Mouse (Mus musculus) heart, embryonic 15.5 days (tissue): ENCODE results near the gene Wbp1. TPM values are rescaled to one million over a fixed set of nuclear protein-coding genes. Genes with fewer than 3 reads are reported as not detected.
A peak's percentile ranks its signal among the peaks of the same experiment; 100 is the strongest.

Experiments
- ATAC-seq: fragments of 200-750 bp; cut with Nextera tagmentation; replicated peaks from 2 replicates; pipeline ENCODE4 v1.8.0; 2017; ENCODE audit warnings: low read depth, moderate TSS enrichment; ENCODE audit not compliant: insufficient number of reproducible peaks, insufficient read depth, low FRiP score
- H3K27ac ChIP-seq: fragments of 300-500 bp; sonication (generic); 2 replicates; pipeline ENCODE4 v1.5.1; 2015; ENCODE audit warnings: mild to moderate bottlenecking, inconsistent platforms
- H3K27me3 ChIP-seq: fragments of 300-500 bp; sonication (generic); 2 replicates; pipeline ENCODE4 v1.6.1; 2015; ENCODE audit warnings: inconsistent platforms
- H3K36me3 ChIP-seq: fragments of 300-500 bp; sonication (generic); 2 replicates; pipeline ENCODE4 v1.6.1; 2015; ENCODE audit warnings: mild to moderate bottlenecking, inconsistent platforms
- H3K4me1 ChIP-seq: fragments of 300-500 bp; sonication (generic); replicated peaks from 2 replicates; pipeline ENCODE4 v1.6.1; 2015; ENCODE audit warnings: inconsistent platforms
- H3K4me2 ChIP-seq: fragments of 300-500 bp; sonication (generic); 2 replicates; pipeline ENCODE4 v1.6.1; 2015; ENCODE audit warnings: inconsistent platforms, mild to moderate bottlenecking, moderate library complexity
- H3K4me3 ChIP-seq: fragments of 300-500 bp; sonication (generic); 2 replicates; pipeline ENCODE4 v1.5.1; 2015; ENCODE audit warnings: mild to moderate bottlenecking, inconsistent platforms
- H3K9ac ChIP-seq: fragments of 300-500 bp; sonication (generic); 2 replicates; pipeline ENCODE4 v1.6.1; 2015; ENCODE audit warnings: mild to moderate bottlenecking, inconsistent platforms
- H3K9me3 ChIP-seq: fragments of 300-500 bp; sonication (generic); replicated peaks from 2 replicates; pipeline ENCODE4 v1.6.1; 2016; ENCODE audit warnings: inconsistent platforms
- WGBS: fragments of 180-500 bp; shearing (Covaris S2); methylation state at CpG from one replicate; pipeline ENCODE4 v1.1.7; 2015; ENCODE audit warnings: mixed read lengths; 5-methylcytosine and 5-hydroxymethylcytosine counted together
- microRNA counts: library from miRNA; unstranded; fragments of <30 nt; microRNA quantifications from one replicate; lab custom pipeline; 2016
- microRNA-seq: library from miRNA; unstranded; fragments of <30 nt; microRNA quantifications from one replicate; pipeline ENCODE4, GENCODE M21; 2016
- polyA plus RNA-seq: library from polyadenylated mRNA; unstranded; fragments of >200 nt; fragmentation: Nextera tagmentation; extraction: Ambion mirVana; gene quantifications from 2 replicates; pipeline ENCODE4 v1.2.1, GENCODE M21; 2015

The Wbp1 gene
- polyA plus RNA-seq, 1 experiment from 2014 or later = 81.9 TPM

DNA sequence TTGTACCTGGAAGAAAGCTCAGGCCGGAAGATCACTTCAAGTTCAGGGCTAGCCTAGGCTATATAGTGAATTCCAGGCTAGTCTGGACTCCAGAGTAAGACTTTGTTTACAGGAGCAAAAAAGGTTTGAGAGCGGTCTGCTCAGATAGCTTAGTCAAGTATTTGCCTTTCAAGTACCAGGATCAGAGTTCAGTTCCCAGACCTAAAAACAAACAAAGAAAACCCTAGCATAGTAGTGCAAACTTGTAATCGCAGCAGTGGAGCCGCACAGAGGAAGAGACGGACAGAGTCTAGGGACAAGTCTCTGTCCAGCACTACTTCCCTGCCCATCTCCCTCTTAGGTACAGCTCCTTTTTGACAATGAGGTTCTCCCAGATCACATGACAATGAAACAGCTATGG, 41.1 kb downstream of the Wbp1 start:
- WGBS = 92% methylated on average over 5 of the region's 5 CpGs
- H3K27me3 ChIP-seq = peaks cover 58% of the 10 kb centered on the region
- H3K27ac ChIP-seq = no peak overlapping the region
- H3K4me2 ChIP-seq = no peak overlapping the region
- H3K4me1 ChIP-seq = peaks cover 13% of the 10 kb centered on the region
- no peak for ATAC-seq
- H3K9ac ChIP-seq = no peak overlapping the region
- H3K36me3 ChIP-seq = peaks cover 14% of the 10 kb centered on the region
- H3K4me3 ChIP-seq = no peak overlapping the region
- no peaks in the 10 kb centered on the region for H3K9me3 ChIP-seq

DNA sequence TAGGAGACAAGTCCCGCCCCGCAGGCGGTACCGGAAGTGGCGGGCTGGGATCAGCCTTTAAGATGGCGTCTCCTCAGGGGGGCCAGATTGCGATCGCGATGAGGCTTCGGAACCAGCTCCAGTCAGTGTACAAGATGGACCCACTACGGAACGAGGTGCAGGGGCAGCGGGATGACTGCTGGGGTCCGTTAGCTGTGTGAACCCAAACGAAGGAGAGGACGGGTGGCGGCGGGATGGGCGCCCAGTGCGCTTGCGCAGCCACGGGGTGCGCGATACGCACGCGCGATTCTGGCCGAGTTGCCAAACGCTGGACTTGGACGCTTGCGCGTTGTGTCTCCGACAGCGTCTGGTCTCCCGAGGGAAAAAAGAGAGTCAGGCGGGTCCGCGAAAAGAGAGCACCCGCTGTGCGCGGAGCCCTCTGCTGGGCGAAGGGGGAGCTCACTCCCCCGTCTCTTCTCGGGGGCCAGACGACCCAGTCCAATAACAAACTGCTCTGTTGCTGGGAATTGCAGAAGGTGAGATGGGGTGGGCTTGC, 43.0 kb downstream of the Wbp1 start:
- peak overlapping the region; percentile 83 for H3K9ac ChIP-seq
- under 1% methylated on average over 46 of the region's 46 CpGs for WGBS
- peak overlapping the region; percentile 99 for H3K4me2 ChIP-seq
- peak overlapping the region; percentile 84 for H3K4me3 ChIP-seq
- peaks cover 14% of the 10 kb centered on the region for H3K36me3 ChIP-seq
- ATAC-seq = peak; percentile 92
- no peaks in the 10 kb centered on the region for H3K9me3 ChIP-seq
- peaks cover 58% of the 10 kb centered on the region for H3K27me3 ChIP-seq
- peak overlapping the region; percentile 86 for H3K27ac ChIP-seq
- peaks cover 13% of the 10 kb centered on the region for H3K4me1 ChIP-seq

DNA sequence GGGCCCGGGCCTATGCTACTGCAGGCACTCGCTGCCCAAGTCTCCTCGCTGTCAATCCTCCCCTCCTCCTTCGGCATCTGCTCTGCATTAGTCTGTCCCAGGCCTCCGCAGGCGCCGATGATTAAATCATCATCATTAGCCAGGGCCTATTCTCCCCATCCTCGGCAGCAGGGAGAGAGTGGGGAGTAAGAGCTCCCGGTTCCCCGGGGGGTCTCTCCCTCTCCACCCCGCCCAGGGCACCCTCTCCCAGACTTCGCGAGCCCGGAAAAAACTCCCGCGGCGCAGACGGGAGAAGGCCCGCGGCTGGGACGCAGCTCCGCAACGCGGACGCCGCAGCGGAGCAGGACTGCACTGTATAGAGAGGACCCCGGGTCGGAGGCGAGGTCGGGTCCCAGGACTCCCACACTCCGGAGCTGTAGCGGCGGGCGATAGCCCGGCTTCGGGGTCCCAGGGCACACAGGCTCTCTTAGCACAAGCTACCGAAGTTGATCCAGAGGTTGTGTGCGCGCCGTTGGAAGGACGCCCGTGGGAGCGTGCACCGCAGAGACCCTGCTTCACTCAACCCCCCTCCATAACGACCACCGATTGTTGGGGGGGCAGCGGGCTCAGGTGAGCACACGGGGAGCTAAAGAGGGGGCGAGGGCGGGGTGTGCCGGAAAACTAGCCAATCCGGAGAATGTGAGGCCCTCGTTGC, 43.6 kb downstream of the Wbp1 start, which contains the start of gene Pcgf1:
TSS of gene Pcgf1 (plus strand) at position 240 of the 694 bp plus-strand sequence.
- no peaks in the 10 kb centered on the region for H3K9me3 ChIP-seq
- peak within 1 kb of the TSS; percentile 86 for H3K27ac ChIP-seq
- peaks cover 14% of the 10 kb centered on the region for H3K36me3 ChIP-seq
- peak within 1 kb of the TSS; percentile 99 for H3K4me2 ChIP-seq
- H3K4me3 ChIP-seq = peak within 1 kb of the TSS; percentile 84
- ATAC-seq = peak; percentile 53
- WGBS = 1% methylated on average over 54 of the region's 54 CpGs
- H3K27me3 ChIP-seq = peaks cover 56% of the 10 kb centered on the region
- peaks cover 13% of the 10 kb centered on the region for H3K4me1 ChIP-seq
- H3K9ac ChIP-seq = peak within 1 kb of the TSS; percentile 83

DNA sequence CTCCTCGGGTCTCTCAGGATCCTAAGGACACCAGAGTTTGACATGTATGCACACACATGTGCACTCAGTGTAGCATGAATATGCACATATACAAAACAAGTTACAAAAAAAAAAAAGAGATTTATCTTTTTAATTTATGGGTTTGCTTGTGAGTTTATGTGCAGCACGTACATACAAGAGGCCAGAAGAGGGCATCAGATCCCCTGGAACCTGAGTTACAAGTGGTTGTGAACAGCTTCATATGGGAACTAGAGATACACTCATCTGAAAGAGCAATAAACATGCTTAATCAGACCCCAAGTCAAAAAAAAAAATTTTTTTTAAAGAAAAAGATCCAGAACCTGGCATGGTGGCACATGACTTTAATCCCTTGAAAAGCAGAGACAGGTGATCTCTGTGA, 46.4 kb downstream of the Wbp1 start:
- Histone ChIP-seq H3K9me3 (no peaks in the 10 kb centered on the region), H3K4me1 (peaks cover 26% of the 10 kb centered on the region), H3K4me3 (no peak overlapping the region), H3K36me3 (no peaks in the 10 kb centered on the region), H3K27ac (no peak overlapping the region), H3K27me3 (peaks cover 74% of the 10 kb centered on the region), H3K9ac (no peak overlapping the region), H3K4me2 (no peak overlapping the region)
- no peak for ATAC-seq
- WGBS = 8% methylated on average over 2 of the region's 2 CpGs

DNA sequence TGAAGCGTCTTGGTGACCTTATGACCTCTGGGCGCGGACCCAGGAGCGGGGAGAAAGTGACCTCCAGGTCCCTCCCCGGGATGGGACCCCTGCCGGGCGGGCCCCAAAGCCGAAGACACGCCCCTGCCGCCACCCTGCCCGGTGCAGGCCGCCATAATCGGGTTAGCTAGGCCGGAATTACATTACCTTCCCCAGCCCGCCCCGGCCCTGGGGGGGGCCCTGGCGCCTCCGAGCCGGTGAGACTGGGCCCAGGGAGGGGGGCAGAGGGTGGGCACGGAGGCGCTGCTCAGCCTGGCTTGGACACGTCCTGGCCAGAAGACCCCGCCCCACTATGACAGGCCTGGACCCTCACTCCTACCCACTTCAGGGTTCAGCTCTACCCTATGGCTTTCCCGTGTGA, 50.1 kb downstream of the Wbp1 start:
- H3K9me3 ChIP-seq = no peaks in the 10 kb centered on the region
- no peak overlapping the region for H3K4me2 ChIP-seq
- H3K9ac ChIP-seq = no peak overlapping the region
- H3K4me3 ChIP-seq = peak overlapping the region; percentile 10; the same call in 1 of the 2 replicates
- H3K27ac ChIP-seq = no peak overlapping the region
- H3K27me3 ChIP-seq = peaks cover 99% of the 10 kb centered on the region
- H3K36me3 ChIP-seq = no peaks in the 10 kb centered on the region
- peaks cover 30% of the 10 kb centered on the region for H3K4me1 ChIP-seq
- WGBS = 3% methylated on average over 22 of the region's 24 CpGs
- peak; percentile 61; the same call in 1 of the 2 replicates for ATAC-seq

DNA sequence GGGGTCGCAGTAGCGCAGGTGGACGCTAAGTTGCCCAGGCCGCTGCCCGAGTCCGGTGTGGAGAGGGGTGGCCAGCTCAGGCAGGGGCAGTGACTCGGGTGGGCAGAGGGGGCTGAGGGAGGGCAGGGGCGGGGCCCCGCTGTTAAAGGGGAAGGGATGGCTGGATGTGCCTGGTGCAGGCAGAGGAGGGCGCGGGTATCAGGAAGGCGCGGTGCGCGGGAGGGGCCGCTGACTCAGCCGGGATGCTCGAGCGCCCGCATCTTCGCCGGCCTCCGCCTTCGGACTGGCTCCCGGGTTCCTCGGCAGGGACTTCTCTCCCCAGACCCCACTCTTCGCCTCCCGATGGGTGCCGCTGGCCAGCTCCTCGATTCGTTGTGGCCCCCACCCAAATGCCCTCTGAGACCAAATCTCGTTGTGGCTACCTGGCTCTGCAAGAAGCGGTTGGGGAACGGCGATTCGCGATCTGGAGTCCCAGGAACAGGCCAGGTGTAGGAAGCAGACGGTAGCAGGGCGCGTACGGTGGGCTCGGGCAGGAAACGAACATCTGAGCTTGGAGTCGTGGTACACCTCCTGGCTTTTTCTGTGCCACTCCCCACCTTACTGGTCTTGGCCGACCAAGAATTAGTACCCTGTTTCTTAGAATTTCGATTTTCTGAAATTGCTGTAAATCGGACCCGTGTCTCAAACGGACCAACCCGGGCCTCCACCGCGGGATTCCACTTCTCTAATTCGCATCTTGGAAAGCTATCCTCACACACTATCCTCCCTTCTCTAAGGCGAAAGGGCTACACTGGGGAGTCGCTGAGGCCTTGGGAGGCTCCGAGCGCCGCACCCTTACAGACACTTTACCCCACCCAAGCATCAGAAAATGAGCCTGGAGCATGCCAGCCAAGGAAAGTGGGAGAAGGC, 50.8 kb downstream of the Wbp1 start:
- Histone ChIP-seq H3K27ac (no peak overlapping the region), H3K9me3 (no peaks in the 10 kb centered on the region), H3K4me2 (peak overlapping the region; percentile 45), H3K4me3 (peak overlapping the region; percentile 37), H3K36me3 (no peaks in the 10 kb centered on the region), H3K4me1 (peaks cover 30% of the 10 kb centered on the region), H3K9ac (no peak overlapping the region), H3K27me3 (peaks cover 99% of the 10 kb centered on the region)
- WGBS = 1% methylated on average over 55 of the region's 58 CpGs
- no peak; the same call in 1 of the 2 replicates for ATAC-seq

DNA sequence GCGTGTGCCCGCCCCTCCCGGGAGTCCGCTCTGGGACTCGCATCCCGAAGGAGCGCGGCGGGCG, 51.3 kb downstream of the Wbp1 start, which contains the start of gene Tlx2:
TSS of gene Tlx2 (minus strand) at position 47 of the 64 bp plus-strand sequence.
- H3K27ac ChIP-seq = no peak within 1 kb of the TSS
- H3K9me3 ChIP-seq = no peaks in the 10 kb centered on the region
- H3K4me2 ChIP-seq = peak within 1 kb of the TSS; percentile 57
- ATAC-seq = no peak
- peaks cover 30% of the 10 kb centered on the region for H3K4me1 ChIP-seq
- peaks cover 99% of the 10 kb centered on the region for H3K27me3 ChIP-seq
- WGBS = 2% methylated on average over 8 of the region's 10 CpGs
- H3K36me3 ChIP-seq = no peaks in the 10 kb centered on the region
- 0 out of 2 replicates have a peak within 1 kb of the TSS, but pooled peaks have one; percentile 14 for H3K9ac ChIP-seq
- H3K4me3 ChIP-seq = peak within 1 kb of the TSS; percentile 37

DNA sequence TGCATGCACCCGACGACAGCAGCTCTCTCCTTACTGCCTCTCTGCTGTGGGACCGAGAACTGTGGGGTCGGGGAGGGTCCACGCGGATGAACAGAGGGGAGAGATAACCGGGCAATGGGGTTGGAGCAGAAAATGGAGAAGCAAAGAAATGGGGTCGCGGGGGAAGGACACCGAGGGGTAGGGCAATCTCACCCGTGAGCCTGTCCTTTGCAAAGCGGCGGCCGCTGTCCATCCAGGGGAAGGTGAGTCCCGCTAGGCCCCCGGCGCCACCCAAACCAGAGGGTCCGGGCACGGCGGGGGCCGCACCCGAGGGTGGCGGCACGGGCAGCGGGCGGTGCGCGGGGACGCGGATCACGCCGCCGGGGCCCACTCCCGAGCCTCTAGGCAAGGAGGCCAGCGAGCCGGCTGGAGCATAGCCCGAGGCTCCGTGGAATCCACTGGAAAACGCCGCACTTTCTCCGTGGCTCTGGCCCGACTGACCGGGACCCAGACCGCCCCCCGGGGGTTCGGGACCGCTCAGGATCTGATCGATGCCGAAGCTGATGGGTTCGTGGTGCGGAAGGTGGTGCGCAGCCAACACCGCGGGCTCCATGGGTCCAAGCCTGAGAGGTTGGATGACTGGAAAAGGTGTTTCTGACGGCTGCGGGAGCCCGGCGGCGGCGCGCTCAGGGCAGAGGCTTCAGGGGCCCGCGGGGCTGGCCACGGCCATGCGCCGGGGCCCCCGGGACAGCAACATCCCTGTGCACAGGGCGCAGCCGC, 51.7 kb downstream of the Wbp1 start:
- 1% methylated on average over 69 of the region's 69 CpGs for WGBS
- H3K27ac ChIP-seq = no peak overlapping the region
- no peaks in the 10 kb centered on the region for H3K36me3 ChIP-seq
- H3K4me2 ChIP-seq = peak overlapping the region; percentile 45
- no peaks in the 10 kb centered on the region for H3K9me3 ChIP-seq
- peaks cover 99% of the 10 kb centered on the region for H3K27me3 ChIP-seq
- H3K4me3 ChIP-seq = peak overlapping the region; percentile 37
- 0 out of 2 replicates have a peak overlapping the region, but pooled peaks have one; percentile 14 for H3K9ac ChIP-seq
- ATAC-seq = peak; percentile 44; the same call in 1 of the 2 replicates
- H3K4me1 ChIP-seq = peaks cover 30% of the 10 kb centered on the region

MicroRNAs encoded within 50 kb of the gene (microRNA counts, 519-probe panel; counts per million panel counts)
- 1,589 counts per million, percentile 9 among the panel's probes with 10 or more counts for microRNA mmu-miR-3470a+mmu-miR-3470b (lab: Ali Mortazavi, UCI)

Small RNAs within 50 kb of the gene (microRNA-seq; reads per million reads assigned to microRNA genes)
- not detected for gene Mir3470a

Other genes starting within 250 kb of the Wbp1 start
- 0.37 and 1.1 TPM in 2 replicates for gene Sema4f, start 181.8 kb downstream of the Wbp1 start, polyA plus RNA-seq
- 0.57 and 1.0 TPM in 2 replicates for gene M1ap, start 174.7 kb downstream of the Wbp1 start, polyA plus RNA-seq
- 7.1 and 10.8 TPM in 2 replicates for gene Dok1, start 88.1 kb downstream of the Wbp1 start, polyA plus RNA-seq
- gene Loxl3, start 87.4 kb downstream of the Wbp1 start, polyA plus RNA-seq = 7.5 and 11.9 TPM in 2 replicates
- gene Aup1, start 67.0 kb downstream of the Wbp1 start, polyA plus RNA-seq = 110 and 136 TPM in 2 replicates
- 71.2 and 83.4 TPM in 2 replicates for gene Htra2, start 66.3 kb downstream of the Wbp1 start, polyA plus RNA-seq
- gene Dqx1, start 63.7 kb downstream of the Wbp1 start, polyA plus RNA-seq = 0.28 and 1.1 TPM in 2 replicates
- gene Tlx2, start 51.3 kb downstream of the Wbp1 start, polyA plus RNA-seq = 0.37 and 1.5 TPM in 2 replicates
- 13.8 and 18.6 TPM in 2 replicates for gene Pcgf1, start 43.7 kb downstream of the Wbp1 start, polyA plus RNA-seq
- gene Lbx2, start 35.2 kb downstream of the Wbp1 start, polyA plus RNA-seq = 0.42 and 0.48 TPM in 2 replicates
- gene Ccdc142, start 20.0 kb downstream of the Wbp1 start, polyA plus RNA-seq = 2.3 and 2.4 TPM in 2 replicates
- 1.9 and 2.6 TPM in 2 replicates for gene Gm42688, start 19.9 kb downstream of the Wbp1 start, polyA plus RNA-seq
- 136 and 164 TPM in 2 replicates for gene Mrpl53, start 12.5 kb downstream of the Wbp1 start, polyA plus RNA-seq
- gene Mogs, start 6.1 kb downstream of the Wbp1 start, polyA plus RNA-seq = 17.6 and 27.8 TPM in 2 replicates
- 7.4 and 9.2 TPM in 2 replicates for gene Ino80b, start 3.9 kb upstream of the Wbp1 start, polyA plus RNA-seq
- 19.3 and 26.2 TPM in 2 replicates for gene Rtkn, start 13.9 kb upstream of the Wbp1 start, polyA plus RNA-seq
- 3.4 and 4.3 TPM in 2 replicates for gene Wdr54, start 34.8 kb upstream of the Wbp1 start, polyA plus RNA-seq
- gene 1700003E16Rik, start 34.8 kb upstream of the Wbp1 start, polyA plus RNA-seq = 0.91 and 1.6 TPM in 2 replicates
- gene Dctn1, start 44.4 kb upstream of the Wbp1 start, polyA plus RNA-seq = 60.3 and 82.8 TPM in 2 replicates
- gene Slc4a5, start 98.3 kb upstream of the Wbp1 start, polyA plus RNA-seq = 0.22 and 0.28 TPM in 2 replicates
- gene Mthfd2, start 204.3 kb upstream of the Wbp1 start, polyA plus RNA-seq = 21.0 and 24.1 TPM in 2 replicates
- 28.1 and 38.4 TPM in 2 replicates for gene Mob1a, start 204.5 kb upstream of the Wbp1 start, polyA plus RNA-seq
- gene Bola3, start 227.6 kb upstream of the Wbp1 start, polyA plus RNA-seq = 220 and 294 TPM in 2 replicates